Mouse (Mus musculus) midbrain, embryonic 11.5 days (tissue): ENCODE data around the gene Dync2h1. TPM values are rescaled to one million over a fixed set of nuclear protein-coding genes. Genes with fewer than 3 reads are reported as not detected.

Source experiments
- ATAC-seq: fragments of 200-750 bp; cut with Nextera tagmentation; 2 replicates; pipeline ENCODE4 v1.8.0; 2017; ENCODE audit warnings: moderate TSS enrichment, moderate library complexity; ENCODE audit not compliant: low FRiP score
- DNase-seq: peaks from one replicate; pipeline ENCODE4 v3.0.0; 2015; ENCODE audit warnings: low spot score; ENCODE audit errors: missing footprints
- H3K27ac ChIP-seq: fragments of 300-500 bp; sonication (generic); 2 replicates; pipeline ENCODE4 v1.5.1; 2014; ENCODE audit warnings: low read depth, low read length
- H3K27me3 ChIP-seq: fragments of 300-500 bp; sonication (generic); 2 replicates; pipeline ENCODE4 v1.6.1; 2014; ENCODE audit warnings: mild to moderate bottlenecking, low read length, moderate library complexity, mixed read lengths; ENCODE audit not compliant: control insufficient read depth, insufficient read depth
- H3K36me3 ChIP-seq: fragments of 300-500 bp; sonication (generic); 2 replicates; pipeline ENCODE4 v1.6.1; 2014; ENCODE audit warnings: mild to moderate bottlenecking, low read length, moderate library complexity, mixed read lengths; ENCODE audit not compliant: control insufficient read depth, insufficient read depth
- H3K4me1 ChIP-seq: fragments of 300-500 bp; sonication (generic); 2 replicates; pipeline ENCODE4 v1.6.1; 2014; ENCODE audit warnings: low read length; ENCODE audit not compliant: control insufficient read depth, insufficient read depth
- H3K4me2 ChIP-seq: fragments of 300-500 bp; sonication (generic); 2 replicates; pipeline ENCODE4 v1.6.1; 2014; ENCODE audit warnings: mild to moderate bottlenecking, moderate library complexity
- H3K4me3 ChIP-seq: fragments of 300-500 bp; sonication (generic); 2 replicates; pipeline ENCODE4 v1.5.1; 2014; ENCODE audit warnings: low read depth, low read length
- H3K9ac ChIP-seq: fragments of 300-500 bp; sonication (generic); 2 replicates; pipeline ENCODE4 v1.6.1; 2014; ENCODE audit warnings: low read length
- H3K9me3 ChIP-seq: fragments of 300-500 bp; sonication (generic); 2 replicates; pipeline ENCODE4 v1.6.1; 2016; ENCODE audit warnings: low read length; ENCODE audit not compliant: control insufficient read depth
- WGBS: fragments of 180-500 bp; shearing (Covaris S2); extraction: QIAGEN DNeasy Blood & Tissue Kit; methylation state at CpG from one replicate; pipeline ENCODE4 v1.1.7; 2014; 5-methylcytosine and 5-hydroxymethylcytosine counted together
- polyA plus RNA-seq: library from polyadenylated mRNA; unstranded; fragments of >200 nt; fragmentation: Nextera tagmentation; extraction: Ambion mirVana; gene quantifications from 2 replicates; pipeline ENCODE4 v1.2.1, GENCODE M21; 2014

The Dync2h1 gene
- polyA plus RNA-seq, 1 experiment from 2014 or later = 29.6 TPM

DNA sequence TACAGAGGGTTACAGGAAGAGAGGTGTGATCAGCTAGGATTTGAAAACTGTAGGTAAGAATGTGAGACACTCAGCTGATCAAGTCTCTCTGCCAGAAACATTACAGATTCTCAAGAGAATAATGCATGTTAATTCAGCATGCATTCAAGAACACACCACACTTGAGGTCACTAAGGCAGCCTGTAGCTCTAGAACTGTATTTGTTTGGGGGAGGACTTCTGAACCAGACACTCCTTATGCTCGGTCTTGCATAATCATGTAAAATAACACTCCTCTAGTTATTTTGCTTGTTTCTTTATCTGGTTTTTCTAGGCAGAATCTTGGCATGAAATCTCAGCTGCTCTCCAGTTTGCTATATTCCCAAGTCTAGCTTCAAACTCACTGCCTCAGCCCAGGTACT lies 282.6 kb downstream of the Dync2h1 start:
- no peaks in the 10 kb centered on the region for H3K36me3 ChIP-seq
- no peak overlapping the region for H3K27ac ChIP-seq
- ATAC-seq (no peak), DNase-seq (no peak)
- no peaks in the 10 kb centered on the region for H3K4me1 ChIP-seq
- no peak overlapping the region for H3K4me3 ChIP-seq
- no peak overlapping the region for H3K9ac ChIP-seq
- H3K4me2 ChIP-seq = no peak overlapping the region
- no peaks in the 10 kb centered on the region for H3K9me3 ChIP-seq
- no peaks in the 10 kb centered on the region for H3K27me3 ChIP-seq
- 84% methylated on average over 1 of the region's 1 CpGs for WGBS

DNA sequence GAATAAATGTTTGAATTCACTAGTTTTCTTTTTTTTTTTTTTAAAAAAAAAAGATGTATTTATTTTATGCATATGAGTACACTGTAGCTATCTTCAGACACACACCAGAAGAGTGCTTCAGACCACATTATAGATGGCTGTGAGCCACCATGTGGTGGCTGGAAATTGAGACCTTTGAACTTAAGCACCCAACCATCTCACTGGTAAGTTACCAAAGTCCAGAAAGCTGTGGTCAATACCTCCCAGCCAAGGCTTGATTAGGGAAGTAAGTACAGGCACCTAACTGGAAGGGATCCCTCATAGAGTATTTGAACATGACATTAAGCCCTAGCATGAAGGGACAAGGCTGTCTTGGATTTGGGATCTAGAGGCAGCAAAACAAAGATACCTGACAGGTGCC lies 292.9 kb downstream of the Dync2h1 start:
- Histone ChIP-seq H3K9ac (no peak overlapping the region), H3K27ac (no peak overlapping the region), H3K4me3 (no peak overlapping the region), H3K4me1 (no peaks in the 10 kb centered on the region), H3K9me3 (no peaks in the 10 kb centered on the region), H3K4me2 (no peak overlapping the region), H3K36me3 (no peaks in the 10 kb centered on the region), H3K27me3 (no peaks in the 10 kb centered on the region)
- DNase-seq (no peak), ATAC-seq (no peak)

DNA sequence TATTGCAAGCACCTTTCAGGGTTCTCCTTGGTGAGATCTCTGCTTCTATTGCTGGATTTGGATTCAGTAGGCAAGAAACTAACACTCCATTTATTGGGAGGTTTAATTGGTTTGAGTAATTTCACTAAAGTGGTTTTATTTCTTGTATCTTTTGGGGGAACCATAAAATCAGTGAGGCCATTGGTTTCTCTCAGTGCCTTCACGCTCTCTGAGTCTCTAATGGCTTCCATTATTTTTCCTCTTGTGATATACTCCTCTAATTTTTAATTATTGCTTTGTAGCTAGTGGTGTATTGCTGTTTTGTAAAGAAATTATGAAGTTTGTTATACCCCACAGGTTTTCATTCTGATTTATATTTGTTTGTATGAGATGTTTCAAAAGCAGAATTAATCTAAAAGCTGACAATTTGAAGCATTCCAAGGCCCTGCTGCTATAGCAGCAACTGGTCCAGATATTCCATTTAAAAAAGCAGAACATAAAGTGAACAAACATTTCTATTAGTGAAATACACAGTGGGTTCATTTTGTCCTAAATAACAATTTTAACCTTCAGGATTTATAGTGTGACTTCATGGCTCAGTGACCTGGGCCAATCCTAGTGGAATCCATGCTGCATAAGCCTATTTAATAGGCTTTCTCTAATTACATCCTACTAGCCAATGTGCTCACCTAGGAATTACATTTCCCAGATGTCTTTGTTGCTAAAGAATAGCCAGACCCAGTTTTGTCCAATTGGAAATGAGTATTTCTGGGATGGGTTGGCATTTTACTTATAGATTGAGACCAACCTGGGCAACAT lies 302.9 kb downstream of the Dync2h1 start:
- Histone ChIP-seq H3K4me3 (no peak overlapping the region), H3K4me2 (no peak overlapping the region), H3K4me1 (no peaks in the 10 kb centered on the region), H3K36me3 (no peaks in the 10 kb centered on the region), H3K9me3 (no peaks in the 10 kb centered on the region), H3K9ac (no peak overlapping the region), H3K27ac (no peak overlapping the region), H3K27me3 (no peaks in the 10 kb centered on the region)
- no peak for ATAC-seq
- 94% methylated on average over 1 of the region's 1 CpGs for WGBS
- no peak for DNase-seq

Other genes starting within 250 kb of the Dync2h1 start
- gene Dcun1d5, start 74 bp upstream of the Dync2h1 start, polyA plus RNA-seq = 144 and 149 TPM in 2 replicates
- not detected in 2 replicates for gene Mmp13, start 88.1 kb upstream of the Dync2h1 start, polyA plus RNA-seq
- gene Mmp12, start 159.9 kb upstream of the Dync2h1 start, polyA plus RNA-seq = not detected in 2 replicates
- gene Mmp1b, start 203.6 kb upstream of the Dync2h1 start, polyA plus RNA-seq = not detected in 2 replicates